Mouse (Mus musculus) NIH3T3 (cell line): ENCODE measurements around the gene Gm9918.
"Not testable (repeated sequence)": the region's sequence is repeated elsewhere in the genome, so short reads cannot be mapped to it uniquely, and the experiment has no call there.

Experiments
- DNase-seq: peaks from one replicate; pipeline ENCODE4 v3.0.0-alpha.2; 2012; ENCODE audit warnings: low read depth

Gm9918 gene

DNA sequence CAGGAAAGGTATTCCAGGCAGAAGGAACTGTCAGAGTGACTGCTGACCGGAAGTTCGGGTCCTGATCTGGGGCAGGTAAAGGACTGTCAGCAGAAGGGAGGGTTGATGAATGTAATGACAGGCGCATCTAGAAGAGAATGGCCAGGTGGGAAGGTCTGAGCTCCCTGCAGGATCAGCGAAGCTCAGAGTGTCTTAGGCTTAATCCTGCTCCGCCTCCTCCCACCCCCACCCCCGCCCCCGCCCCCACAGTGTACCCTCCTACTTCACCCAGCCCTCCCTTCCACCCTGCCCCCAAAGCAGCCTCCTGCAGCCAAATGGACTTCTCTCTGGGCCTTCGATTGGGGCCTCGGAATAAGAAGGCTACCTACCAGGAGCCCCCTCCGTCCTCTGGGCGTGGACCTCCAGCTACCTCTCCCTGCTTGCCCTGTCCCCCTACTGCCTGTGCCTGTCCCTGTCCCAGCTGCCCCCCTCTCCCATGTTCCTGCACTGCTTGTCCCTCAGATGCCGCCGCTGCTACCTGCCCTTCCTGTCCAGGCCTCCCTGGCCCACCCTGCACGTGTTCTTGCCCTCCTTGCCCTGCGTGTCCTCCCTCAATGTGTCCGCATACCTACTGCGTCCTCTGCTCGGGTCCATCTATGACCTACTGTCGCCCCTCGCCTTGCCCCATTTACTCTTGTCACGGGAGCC is at the start of gene Gm9918:
Gene Gm9918 (plus strand): TSS at position 290 of the 687 bp plus-strand sequence.
- DNase-seq: no peak

DNA sequence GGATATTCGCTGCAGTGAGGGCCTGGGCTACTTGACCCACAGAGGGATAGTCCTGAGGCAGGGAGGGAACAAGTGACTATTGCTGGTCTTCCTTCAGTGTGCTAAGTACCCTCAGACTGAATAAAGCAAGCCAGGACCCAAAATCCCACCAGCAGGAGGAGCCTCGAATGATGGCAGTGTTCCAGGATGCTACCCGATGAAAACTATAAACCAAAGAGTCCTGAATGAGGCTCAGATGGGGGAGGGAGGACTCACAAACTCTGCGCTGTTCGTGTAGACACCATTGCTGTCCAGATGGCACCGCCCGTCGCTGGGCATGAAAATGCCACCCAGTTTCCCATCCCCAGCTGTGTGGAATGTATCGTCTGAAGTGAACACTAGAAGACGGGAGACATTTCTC is 48.0 kb upstream of the Gm9918 start:
- peak; percentile 46 for DNase-seq

DNA sequence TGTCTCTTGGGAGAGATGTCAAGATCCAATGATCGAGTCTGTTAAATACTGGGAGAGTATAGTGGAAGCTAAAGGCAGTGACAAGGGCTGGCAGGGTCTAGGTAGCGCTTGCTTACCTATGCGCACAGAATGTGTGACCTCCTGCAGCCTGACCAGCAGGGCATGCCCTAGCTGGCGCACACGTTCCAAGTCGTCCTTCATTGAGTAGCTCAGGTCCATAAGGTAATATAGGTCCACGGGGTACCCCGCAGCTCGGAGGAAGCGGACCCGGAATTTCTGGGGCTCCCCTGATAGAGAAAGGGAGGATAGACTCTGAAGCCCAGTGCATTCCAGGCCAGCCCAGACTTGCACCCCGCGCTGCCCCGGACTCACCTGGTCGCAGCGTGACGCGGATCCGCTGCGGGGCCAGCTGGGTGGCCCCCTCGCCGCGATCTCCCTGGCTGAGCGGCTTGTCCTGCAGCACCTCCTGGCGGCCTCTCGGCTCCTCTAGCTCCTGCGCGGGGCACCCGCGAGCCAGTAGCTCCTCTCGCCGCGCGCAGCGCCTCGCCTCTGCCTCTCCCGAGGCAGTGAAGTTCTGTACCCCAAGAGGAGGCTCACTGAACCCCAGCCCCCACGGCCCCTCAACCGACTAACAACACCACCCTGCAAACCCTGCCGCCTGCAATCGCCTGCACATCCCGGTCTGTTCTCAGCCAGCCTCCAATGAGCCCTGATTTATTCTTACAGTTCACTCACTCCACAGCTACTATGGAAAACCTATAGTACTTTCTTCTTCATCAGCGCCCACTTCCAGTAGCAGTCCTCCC is 46.0 kb upstream of the Gm9918 start:
- peak; percentile 87 for DNase-seq

DNA sequence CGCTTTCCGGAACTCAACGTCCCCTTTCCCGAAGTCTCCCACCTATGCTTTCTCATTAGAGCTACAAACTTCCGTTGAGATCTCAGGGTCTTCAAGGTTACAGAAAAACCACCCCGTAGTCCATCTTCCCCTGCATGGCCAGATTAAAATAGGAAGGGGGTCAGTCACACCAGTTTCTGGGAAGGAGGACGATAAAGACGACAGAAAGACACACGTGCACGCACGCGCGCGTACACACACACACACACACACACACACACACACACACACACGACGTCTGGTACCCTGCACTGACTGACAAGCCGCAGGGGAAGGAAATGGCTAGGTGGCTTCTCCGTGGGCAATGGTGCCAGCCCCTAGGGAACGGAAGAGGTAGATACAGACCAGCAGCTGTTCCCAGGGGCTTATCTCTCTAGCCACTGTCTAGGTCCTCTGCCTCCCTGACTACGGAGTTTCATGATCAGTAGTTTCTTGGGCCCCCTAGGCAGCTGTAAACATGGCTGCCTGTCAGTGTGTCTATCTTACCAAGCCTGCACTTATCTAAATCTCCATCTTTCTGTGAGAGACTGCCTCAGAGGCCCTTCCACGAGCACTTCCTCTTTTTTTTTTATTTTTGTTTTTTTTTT is 45.3 kb upstream of the Gm9918 start:
- no peak for DNase-seq

DNA sequence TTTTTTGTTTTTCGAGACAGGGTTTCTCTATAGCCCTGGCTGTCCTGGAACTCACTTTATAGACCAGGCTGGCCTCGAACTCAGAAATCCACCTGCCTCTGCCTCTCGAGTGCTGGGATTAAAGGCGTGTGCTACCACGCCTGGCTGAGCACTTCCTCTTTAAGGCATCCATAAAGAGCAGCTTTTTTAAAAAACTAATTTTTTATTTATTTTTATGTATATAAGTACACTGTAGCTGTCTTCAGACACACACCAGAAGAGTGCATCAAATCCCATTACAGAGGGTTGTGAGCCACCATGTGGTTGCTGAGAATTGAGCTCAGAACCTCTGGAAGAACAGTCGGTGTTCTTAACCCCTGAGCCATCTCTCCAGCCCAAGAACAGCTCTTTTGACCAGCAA is 44.7 kb upstream of the Gm9918 start:
- not testable (repeated sequence) for DNase-seq

DNA sequence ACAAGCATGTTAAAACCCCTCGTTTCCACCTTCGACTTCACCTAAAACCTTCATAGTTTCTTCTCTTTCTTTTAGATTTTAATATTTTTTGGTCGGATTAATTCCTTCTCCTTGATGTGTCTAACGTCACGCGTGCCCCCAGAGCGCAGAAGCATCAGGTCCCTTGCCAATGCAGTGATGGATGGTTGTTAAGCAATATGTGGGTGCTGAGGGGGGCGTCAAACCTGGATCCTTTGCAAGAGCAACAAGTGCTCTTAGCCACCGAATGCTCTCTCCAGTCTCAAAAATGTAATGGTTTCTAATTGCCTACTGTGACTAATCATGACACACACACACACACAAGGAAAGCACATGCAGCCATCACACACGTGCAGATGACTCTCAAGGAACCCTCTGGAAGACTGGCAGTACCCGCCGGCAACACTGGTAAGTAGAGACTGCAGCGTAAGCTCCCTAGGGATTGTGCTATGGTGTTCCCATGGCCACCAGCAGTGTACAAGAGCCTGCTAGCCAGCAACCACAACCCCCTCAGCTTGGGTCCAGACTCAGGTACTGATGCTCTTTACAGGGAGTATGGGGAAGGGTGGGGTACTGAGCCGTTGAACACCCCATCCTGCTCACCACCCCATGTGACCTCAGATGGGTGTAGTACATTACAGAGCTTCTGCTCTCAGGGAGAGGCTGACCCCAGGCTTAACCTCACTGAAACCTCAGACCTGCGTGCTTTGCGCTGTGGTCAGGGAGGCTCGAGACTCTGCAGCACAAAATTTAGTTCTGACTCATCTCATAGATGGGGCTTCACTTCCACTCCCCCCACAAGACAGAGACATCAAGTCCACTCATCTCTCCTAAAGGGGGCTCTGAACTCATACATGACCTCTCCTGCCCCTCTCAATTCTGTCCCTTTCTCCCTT is 39.7 kb upstream of the Gm9918 start:
- peak; percentile 78 for DNase-seq

DNA sequence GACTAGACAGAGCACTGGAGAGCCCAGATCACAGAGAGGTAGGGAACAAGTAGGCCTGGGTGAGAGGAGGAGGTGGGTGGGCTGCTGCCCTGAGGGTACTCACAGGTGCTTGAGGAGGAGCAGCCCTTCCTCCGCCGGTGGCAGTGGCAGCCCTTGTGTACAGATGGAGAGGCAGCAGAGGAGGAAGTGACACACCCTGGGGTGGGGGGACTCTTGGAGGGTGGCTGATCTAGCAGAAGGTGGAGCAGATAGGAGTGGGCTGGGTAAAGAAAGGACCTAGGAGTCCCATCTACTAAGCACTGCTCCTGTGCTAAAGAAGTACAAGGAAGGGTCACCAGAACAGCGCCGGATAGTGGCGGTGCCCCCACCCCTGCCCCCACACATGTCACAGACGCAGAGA is 38.6 kb upstream of the Gm9918 start, which contains the start of gene Itgb7:
Gene Itgb7 (minus strand): TSS at position 197 of the 400 bp plus-strand sequence.
- DNase-seq: no peak

DNA sequence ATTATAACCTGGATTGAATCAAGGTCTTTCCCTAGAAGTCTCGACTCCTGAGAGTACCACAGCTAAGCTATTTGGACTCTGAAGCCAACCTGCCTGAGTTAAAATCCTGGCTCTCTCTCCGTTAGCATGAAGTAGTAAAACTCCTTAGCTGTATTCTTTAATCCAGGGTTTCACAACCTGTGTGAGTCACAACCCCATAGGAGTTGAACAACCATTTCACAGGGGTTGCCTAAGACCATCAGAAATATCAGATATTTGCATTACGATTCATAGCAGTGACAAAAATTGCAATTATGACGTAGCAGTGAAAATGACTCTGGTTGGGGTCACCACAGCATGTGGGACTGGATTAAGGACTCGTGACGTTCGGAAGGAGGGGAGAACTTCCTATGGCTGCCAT is 37.6 kb upstream of the Gm9918 start:
- peak; percentile 88 for DNase-seq

DNA sequence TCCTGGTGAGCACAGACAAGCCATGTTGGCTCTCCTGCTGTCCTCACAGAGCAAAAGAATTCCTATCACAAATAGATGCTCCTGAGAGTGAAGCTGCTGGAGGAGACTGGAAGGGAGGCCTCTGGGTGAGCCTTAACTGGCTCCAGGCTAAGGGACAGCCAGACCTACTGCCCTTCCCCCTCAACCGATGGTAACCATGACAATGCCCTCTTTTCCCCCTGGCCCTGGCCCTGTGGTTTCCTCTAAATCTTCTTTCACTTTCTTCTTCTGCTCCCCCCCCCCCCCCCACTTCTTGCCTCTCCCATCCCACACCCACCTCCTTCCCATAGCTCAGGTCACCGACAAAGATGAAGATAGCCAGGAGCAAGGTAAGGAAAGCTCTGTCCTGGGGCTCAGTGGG is 36.5 kb upstream of the Gm9918 start:
- DNase-seq: peak; percentile 31

DNA sequence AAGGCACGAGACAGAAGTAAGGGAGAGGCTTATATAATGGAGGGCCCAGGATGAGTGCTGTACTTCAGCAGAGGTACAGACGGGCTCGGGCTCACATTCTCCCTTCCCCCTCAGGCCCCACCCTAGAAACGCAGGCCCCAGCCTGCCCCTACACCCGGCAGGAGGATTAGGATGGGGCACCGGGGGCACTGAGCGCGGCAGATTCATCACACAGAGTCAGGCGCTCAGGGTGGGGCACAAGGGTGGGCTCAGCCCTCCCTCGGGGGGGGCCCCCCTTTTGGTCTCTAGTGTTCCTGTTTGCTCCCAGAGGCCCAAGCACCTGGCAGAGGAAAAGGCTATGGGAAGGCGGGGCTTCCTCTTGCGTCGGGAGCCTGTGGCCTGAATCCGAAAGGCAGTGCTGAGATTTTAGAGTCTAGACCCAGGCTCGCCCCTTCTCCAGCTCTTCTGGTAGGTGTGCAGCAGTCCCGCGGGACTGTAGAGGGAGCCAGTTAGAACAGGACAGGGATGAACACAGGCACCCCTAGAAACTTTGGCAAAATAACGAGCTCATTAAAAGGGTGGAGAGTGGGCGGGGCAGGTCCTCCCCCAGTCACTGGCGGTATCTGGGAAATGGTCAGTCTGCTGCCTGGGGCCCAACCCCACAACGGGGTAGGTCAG is 34.9 kb upstream of the Gm9918 start:
- no peak for DNase-seq

DNA sequence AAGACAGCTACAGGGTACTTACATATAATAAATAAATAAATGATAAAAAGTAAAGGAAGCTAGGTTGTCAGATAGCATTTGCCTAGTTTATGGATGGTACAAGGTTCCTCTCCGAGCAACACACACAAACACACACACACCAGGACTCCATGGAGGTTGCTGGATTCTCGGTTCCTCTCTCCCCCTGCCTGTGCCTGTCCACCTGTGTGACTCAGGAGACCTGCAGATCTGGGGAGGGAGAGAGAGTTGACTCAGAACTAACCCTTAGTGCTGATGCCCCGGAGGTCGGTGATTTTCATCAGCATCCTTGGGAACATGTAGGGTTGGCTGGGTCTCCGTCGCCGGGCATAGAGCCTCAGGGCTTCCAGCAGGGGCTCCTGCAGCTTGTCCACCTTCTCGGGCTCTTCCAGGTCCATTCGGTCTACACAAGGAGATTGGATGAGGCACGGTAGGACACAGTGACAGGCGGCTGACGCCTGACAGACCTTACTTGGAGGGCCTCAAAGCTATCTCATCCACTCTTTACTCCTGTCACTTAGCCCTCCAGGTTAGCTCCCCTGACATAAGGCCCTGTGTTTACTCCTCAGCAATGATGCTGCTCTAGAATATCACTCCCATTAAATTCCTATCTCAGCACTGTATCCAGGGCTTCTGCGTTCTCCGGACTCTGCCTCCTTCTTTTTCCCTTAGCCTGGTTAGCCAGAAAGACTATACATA is 31.7 kb upstream of the Gm9918 start:
- DNase-seq: no peak

DNA sequence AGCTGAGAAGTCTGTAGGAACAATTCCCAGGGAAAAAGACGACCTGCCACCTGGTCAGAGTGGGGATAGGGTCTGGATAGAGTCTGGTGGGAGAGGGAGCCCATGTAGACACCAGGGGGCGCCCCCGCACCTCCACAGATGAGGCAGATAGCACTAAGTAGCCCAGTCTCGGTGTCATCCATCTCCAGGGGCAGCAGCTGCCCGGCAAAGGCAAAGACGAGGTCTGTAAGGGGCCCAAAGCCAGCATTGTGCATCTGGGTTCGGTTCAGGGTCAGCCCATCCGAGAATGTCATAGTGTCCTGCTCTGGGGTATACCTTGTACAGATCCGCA is 31.1 kb upstream of the Gm9918 start:
- DNase-seq: peak; percentile 85

DNA sequence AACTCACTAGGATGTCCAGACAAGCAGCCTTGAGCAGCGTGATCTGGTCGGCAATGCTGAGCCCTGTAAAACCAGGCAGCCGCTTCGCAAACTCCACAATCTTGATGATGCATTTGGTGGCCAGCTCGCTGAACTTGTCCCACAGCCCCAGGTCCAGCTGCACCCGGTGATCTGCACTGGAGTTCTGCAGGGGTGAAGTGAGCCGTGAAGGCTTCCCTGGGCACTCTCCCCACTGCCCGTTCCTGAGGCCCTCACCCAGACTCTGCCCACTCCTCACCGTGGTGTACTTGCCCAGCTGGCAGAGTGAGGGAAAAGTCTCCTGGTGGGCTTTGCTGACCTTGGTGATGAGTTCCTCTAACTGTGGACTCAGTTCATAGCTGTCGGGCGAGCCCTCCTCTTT is 30.5 kb upstream of the Gm9918 start:
- no peak for DNase-seq

DNA sequence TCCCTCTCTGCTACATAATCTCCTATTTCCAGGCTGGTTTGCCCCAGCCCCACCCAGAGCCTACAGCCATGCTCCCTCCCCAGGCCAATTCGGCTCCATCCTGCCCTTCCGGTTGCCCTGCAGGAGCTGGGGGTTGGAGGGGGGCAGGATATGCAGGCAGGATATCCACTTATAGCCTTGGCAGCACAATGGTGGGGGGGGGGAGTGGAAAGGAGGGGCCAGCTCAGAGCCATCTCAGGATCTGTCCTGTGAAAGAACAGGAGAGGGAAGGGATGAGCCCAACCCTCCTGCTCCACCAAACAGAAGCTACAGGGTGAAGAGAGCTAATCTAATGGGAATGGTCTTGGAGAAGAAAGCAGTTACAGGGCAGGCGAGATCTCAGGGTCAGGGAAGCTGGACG is 29.8 kb upstream of the Gm9918 start:
- DNase-seq: no peak

DNA sequence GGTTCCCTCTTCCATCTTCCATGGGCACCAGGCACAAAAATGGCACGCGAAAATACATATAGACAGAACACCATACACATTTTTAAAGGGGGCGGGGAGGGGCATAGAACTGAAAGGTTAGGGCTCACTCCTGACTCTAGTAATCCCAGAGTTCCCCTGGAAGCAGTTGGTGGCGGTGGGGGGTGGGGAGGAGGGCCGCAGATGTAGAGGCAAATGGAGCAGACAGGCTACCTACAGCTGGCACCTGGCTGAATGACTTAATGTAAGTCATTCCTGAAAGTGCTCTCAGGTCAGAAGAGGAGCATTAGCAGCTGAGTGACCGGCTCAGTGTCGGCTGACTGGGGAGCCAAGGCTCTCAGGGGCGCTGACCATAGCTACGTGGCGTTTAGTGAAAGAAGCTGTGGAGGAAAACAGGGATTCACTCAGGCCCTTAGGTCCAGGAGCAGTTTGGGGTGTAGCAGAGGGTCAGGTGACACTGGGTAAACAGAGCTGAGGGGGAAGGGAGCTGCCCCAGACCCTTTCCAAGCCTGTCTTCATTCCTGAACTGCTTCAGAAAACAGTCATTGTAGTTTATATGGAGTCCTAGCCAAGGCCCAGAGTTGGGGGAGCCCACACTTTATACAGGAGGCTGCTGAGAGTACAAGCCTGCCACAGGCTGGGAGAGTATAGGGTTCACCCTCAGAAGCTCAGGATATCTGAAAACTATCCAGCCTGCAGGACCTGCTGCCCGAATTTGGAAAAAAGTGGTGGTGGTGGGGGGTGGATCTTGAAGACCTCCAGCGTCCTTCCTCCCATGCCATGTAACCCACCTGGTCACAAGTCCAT is 27.7 kb upstream of the Gm9918 start:
- no peak for DNase-seq

DNA sequence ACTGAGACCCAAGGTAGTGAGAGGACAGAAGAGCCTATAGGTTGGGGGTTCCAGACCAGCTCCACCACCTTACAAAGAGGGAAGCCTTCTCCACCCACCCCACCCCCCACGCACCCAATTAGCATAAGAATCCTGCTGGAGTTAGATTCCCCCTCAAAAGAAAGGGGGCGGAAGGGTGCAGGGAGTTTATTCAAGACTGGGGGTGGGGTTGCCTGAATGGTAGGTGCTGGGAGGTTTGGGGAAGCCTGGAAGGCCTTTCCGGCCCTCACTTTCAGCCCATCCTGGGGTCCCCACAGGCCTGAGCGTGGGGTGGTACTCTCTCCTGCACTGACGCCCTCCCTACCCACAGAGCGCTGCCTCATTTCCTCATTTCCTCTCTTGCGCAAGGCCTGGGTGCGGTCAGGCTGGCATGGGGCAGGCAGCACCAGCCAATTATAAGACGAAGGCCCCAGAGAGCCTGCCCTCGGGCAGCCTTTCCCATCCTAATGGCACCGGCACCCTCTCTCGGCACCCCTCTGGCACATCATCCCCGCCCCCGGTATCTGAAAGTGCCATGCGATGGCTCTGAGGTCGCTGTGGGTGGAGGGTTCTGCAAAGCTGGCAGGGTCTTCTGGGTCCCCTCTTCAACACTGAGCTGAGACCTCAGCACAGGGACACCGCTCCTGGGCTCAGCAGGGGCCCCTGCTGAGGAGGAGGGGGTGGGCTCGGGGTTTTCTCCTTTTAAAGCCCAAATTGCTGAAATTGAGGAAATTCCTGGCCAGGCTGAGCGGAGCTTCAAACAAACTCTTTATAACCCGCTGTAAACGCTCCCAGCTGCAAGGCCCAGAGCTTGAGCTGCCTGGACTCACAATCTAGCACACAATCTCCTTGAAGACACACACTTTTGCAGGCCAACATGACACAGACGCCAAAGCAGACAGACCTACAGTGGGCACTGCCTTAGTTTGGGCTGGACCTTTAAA is 26.9 kb upstream of the Gm9918 start:
- peak; percentile 77 for DNase-seq

DNA sequence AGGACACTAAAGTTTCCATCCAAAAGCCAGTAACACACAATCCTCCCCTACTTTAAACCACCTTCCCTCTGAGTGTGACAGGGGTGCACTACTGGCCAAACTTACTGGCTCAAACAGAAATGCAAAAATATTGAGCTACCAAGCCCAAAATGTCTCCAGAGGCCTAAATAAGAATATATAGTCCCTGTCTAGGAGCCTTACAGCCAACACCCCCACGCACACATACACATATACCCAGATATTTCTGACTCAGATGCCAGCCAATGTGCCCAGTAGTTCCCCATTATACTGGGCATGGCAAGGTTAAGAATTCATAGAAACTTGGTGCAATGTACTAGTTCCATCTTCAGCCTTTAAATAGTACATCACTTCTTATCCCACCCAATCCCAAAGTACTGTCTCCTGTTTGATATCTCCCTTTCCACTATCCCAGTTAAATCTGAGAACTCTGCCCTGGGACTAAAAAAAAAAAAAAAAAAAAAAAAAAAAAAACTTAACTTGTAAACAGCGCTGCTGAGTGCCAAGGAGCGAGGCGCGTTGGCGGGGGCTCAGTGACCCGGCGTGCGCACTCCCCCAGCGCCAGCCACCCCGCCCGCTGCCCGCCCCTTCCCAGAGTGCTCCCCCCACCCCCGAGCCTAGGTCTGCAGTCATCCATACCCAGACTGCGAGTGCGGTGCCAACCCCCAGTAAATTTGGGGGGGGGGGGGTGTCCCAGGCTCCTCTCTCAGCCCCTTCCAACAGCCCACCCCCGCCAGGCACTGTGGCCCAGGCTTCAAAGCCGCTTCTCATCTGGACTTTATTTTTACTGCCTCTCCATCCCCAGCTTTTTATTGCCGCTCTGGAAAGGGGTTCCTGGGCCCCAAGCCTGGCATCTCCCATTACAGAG is 25.8 kb upstream of the Gm9918 start:
- peak; percentile 72 for DNase-seq

DNA sequence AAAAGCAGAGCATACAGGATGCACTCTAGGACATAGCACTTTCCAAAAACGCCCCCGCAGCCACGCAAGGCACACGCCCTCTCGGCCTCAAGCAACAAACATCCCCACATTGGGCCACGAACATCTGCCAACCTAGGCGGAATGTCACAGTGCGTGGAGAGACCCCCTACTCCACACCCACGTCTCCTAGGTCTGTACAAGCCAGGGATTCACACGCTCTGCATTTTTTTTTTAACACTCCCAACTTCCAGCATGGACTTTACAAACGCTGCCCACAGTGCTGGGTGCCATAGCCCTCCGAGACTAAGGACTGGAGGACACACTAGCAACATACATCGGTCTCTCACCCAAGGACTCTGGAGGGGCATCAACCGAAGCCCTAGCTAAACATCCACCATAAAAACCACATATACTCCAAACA is 24.9 kb upstream of the Gm9918 start:
- DNase-seq: peak; percentile 45
